Mouse (Mus musculus): ENCODE results near the gene Ccdc187. TPM values are rescaled to one million over a fixed set of nuclear protein-coding genes. Genes with fewer than 3 reads are reported as not detected.

Gene Ccdc187
- polyA plus RNA-seq, 1 experiment: 6.0 TPM

DNA sequence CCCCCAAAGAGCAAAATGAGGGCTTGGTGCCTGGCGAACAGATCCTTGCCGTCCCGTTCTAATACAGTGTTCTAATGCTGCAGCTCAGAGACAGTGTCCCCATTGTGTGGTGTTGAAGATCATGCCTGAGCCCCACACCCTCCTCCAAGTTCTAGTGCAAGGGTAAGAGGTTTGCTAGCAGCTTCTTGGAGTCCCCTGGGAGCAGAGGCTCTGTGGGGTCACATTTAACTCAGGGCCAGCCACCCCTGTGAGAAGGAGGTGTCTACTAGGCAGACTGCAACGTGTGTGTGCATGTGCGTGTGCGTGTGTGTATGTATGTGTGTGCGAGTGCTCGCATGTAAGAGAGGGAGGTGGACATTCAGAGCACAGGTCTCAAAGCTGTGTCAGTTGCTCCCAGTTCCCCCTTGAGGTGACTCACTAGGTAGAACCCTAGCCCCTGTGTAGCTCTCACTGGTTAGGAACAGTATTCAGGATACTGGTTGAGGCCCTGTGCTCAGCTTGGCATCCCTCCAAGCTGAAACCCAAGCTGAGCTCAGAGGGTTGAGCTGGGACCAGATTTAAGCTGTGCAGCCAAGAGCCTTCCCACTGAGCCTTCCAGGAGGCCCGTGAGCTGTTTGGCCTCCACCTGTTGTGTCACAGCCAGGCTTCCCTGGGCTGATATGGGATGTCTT lies 22.4 kb upstream of the Ccdc187 start:
- no peak for DNase-seq (ENCODE audit: low read depth)

- no peak for DNase-seq (ENCODE audit: low read depth)
Measured at GRCm38 (mm10) chr2:26315925-26316311, 21.6 kb upstream of the Ccdc187 start.

DNA sequence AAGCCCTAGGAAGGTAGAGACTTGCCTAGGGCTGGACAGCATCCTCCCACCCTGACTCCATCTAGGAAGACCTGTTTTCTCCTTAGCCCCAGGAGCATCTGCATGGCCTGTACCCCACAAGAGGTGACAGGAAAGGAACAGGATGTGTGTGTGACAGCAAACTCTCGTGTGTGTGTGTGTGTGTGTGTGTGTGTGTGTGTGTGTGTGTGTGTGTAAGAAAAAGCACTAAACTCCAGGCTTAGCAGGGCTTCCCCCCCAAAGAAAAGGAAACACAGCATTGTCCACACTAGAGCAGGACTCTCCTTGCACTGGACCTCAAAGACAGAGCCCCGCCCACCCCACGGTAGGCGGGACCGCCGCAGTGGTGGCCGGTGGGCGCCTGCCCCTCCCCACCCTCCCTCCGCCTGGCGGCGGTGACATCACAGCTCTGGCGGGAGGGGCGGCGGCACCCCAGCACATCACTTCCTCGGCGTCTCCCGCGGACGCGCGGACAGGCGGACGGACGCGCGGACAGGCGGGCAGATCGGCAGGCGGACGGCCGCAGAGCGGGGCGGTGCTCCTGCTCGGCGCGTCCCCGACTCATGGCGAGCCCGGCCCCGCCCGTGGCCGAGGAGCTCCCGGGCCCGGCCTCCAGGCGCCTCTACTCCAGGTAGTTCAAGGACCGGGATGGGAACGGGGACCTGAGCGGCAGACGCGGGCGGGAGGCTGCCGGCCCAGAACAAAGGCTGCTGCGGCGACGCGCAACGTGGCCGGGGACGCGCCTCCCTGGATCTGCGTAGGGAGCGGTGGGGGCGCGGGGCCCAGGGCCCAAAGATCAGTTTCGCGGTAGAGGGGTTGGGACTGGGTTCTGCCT lies 20.9 kb upstream of the Ccdc187 start, which contains the start of gene Gpsm1:
Gpsm1 (plus strand) TSS at position 444 of the 853 bp plus-strand sequence.
- no peak for DNase-seq (ENCODE audit: low read depth)

DNA sequence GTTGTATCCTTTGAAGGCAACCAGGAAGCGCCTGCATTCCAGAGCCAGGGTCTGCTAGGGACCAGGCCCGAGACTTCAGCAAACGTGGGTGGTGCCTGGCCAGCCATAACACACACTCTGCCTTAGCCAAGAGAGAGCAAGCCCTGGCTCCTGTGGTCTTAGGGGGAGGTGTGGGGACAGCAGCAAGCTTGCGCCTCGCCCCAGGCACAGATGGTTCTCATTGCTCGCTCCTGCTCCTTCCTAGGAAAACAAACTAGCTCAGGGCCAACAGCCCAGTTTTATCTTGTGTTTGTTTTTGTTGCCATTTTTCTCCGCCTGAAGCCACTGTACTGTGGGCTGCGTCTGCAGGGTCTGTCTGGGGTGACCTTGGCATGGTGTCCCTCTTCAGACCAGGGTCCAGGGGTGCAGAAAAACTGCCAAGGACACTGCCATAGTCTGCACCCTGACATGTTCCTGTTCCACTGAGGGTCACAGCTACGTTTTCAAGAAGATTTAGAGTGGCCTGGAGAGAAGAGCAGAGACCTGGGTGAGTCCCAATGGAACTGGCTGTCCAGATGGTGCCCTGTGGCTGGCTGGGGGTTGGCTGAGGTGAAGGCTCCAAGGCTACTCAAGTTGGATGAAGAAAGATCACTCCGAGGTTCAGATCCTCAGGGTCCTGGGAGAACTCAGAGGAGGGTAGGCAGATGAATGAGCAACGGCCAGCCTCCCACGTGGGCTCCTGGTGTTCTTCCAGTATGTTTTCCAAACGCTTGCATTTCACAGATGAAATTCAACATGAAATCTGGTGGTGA lies 20.1 kb upstream of the Ccdc187 start:
- DNase-seq (ENCODE audit: low read depth): no peak

- DNase-seq (ENCODE audit: low read depth): no peak
Measured at GRCm38 (mm10) chr2:26313394-26313793, 19.0 kb upstream of the Ccdc187 start.

DNA sequence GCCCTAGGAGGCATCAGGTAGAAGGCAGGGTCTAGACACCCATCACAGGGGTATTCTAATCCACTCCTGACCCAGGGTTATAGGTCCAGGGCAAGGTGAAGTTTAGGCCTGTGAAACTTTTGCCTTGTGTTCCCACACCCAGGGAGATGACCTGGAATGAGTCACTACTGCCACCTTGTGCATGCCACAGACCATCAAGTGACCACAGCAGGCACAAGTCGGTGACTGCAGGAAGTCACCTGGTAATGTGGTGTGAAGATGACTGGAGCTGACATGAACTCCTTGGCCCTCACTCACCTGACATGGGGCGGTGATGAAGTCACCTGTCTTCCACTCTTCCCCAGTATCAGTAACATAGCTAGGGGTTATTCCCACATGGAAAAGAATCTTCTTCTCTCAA lies 18.5 kb upstream of the Ccdc187 start:
- no peak for DNase-seq (ENCODE audit: low read depth)

DNA sequence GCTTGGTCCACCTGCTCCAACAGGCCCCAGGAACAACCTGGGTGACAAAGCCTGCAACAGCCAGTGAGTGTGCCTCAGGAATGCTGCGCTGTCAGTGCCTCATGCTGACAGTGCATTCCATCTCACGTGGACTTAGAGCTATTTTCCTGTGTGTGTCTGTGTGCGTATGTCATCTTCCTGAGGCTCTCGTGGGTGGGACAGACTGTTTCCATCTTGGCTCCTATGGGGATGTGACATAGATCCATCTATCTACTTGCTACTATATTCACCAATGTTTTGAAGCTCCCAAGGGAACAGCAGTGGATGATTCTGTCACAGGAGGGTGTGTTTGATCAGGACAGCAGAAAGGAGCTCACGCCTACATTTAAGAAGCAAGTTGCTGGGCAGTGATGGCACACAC lies 17.6 kb upstream of the Ccdc187 start:
- no peak for DNase-seq (ENCODE audit: low read depth)

DNA sequence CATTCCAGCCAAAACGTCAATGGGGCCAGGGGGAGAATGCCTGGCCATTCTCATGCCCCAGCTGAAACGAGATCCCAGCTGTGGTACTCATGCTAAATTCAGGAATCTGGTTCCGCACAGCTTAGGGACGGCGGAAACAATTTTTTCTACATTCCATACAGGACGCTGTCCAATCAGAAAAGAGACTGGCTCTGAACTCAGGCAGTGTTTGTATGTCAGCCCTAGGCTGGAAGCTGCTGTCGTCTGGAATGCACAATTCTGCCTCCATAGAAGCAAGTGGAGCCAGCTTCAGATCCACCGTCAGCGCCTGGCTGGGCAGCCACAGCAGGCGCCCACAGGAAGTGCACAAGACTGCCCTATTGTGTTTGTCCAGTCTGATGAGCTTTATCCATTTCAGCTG lies 15.4 kb upstream of the Ccdc187 start:
- no peak for DNase-seq (ENCODE audit: low read depth)

GRCm38 (mm10) chr2:26306702-26307101 lies 12.3 kb upstream of the Ccdc187 start:
- no peak for DNase-seq (ENCODE audit: low read depth)

DNA sequence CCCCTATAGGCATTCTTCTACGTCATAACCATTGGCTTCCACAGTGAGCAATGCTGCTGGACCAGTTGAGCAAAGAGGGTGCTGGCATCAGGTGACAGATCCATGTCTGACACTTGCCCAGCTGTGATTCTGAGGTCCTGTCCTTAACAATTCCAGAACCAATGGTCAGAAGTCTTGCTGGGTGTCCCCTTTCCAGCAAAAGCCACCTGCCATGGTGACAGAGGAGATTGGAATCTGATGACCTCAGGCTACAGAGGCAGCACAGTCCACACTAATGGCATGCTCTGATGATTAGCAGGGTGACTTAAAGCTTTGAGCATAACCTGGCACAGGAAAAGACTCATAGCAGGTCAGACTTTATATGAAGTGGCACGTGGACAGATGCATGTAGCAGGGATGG lies 11.2 kb upstream of the Ccdc187 start:
- no peak for DNase-seq (ENCODE audit: low read depth)

GRCm38 (mm10) chr2:26304711-26305110 lies 10.4 kb upstream of the Ccdc187 start:
- DNase-seq (ENCODE audit: low read depth): no peak

GRCm38 (mm10) chr2:26302005-26302503 lies 7.7 kb upstream of the Ccdc187 start:
- no peak for DNase-seq (ENCODE audit: low read depth)

DNA sequence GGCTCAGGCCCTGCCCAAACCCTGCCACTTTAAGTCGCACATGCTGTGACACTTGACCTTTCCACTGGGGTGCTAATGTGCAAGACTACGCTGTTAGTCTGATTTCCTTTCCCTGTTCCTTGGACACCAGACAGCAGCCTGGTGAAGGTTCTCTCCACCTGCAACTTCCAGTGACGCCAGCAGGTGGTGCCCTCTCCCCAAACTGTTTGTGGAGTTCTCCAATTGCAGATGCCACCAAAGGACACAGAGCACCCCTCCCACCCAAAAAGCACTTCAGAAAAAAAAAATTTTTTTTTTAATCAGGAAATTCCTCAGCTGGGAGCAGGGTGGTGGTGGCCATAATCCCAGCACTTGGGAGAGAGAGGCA lies 6.4 kb upstream of the Ccdc187 start:
- DNase-seq (ENCODE audit: low read depth): no peak

DNA sequence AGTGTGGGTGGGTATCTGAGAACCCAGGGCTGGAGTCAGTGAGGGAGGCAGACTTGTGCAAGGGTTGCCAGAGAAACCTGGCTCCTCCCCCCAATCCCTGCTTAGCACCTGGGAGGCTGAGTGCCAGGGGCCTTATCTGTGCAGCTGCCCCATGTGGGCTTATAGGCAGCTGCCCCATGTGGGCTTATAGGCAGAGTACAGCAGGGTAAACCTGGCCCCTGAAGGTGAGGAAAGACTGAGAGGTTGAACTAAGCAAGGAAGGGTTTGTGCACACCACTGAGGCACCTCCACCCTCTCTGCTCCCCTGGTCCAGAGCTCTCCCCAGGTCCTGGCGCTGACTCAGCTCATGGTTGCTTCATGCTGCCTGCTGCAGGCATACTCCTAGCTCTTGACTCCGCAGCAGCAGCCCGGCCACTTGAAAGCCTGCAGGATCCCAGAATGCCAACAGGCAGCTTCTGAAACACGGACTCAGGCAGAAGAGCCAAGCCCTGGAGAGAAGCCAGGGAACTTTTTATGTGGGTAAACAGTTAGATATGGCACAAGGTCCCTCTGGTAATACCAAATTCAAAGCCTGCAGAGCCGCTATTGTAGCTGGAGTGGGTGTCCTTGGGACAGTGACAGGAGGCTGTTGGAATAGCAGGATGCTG lies 5.9 kb upstream of the Ccdc187 start:
- peak; percentile 56 for DNase-seq (ENCODE audit: low read depth)

DNA sequence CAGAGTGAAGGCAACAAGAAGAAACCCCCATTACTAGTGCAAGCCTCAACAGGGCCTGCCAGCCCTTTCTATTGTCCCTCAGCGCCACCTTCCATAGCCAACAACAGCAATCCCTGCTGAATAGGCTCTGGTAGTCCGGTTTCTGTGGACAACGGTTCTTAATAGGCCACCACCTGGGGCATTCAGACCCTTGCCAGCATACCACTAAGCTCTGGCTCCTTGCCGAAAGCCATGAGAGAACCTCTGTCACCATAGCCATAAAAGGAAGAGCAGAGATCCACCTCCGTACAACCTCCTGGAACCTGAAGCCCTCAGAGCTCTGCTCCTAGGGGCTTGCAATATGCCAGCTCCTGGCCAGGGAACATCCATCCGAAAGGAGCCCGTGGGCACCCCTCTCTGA lies 5.0 kb upstream of the Ccdc187 start:
- no peak for DNase-seq (ENCODE audit: low read depth)

GRCm38 (mm10) chr2:26298856-26299230 lies 4.5 kb upstream of the Ccdc187 start:
- no peak for DNase-seq (ENCODE audit: low read depth)

GRCm38 (mm10) chr2:26298208-26298855 lies 4.0 kb upstream of the Ccdc187 start:
- DNase-seq (ENCODE audit: low read depth): no peak

GRCm38 (mm10) chr2:26296606-26297195 lies 2.3 kb upstream of the Ccdc187 start:
- DNase-seq (ENCODE audit: low read depth): no peak

- DNase-seq (ENCODE audit: low read depth): no peak
Measured at GRCm38 (mm10) chr2:26290133-26290532, 4.2 kb downstream of the Ccdc187 start.

DNA sequence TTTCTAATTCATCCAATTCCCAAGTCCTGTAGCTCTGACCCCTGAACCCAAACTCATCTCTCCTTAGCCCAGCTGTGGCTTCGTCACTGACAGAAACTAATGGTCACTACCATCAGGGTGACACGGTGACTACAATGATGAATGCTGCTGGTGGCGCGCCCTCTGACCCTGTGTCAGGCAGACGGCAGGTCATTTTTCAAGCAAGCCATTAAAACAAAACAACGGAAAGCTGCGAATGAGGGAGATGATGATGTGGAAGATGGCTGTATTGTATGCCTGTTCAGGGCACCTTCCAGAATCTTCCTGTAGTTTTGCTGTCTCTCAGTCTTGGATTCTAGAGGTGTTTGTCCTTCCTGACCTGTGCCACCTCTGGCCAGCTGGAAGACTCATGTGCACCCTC lies 8.0 kb downstream of the Ccdc187 start:
- DNase-seq (ENCODE audit: low read depth): no peak

DNA sequence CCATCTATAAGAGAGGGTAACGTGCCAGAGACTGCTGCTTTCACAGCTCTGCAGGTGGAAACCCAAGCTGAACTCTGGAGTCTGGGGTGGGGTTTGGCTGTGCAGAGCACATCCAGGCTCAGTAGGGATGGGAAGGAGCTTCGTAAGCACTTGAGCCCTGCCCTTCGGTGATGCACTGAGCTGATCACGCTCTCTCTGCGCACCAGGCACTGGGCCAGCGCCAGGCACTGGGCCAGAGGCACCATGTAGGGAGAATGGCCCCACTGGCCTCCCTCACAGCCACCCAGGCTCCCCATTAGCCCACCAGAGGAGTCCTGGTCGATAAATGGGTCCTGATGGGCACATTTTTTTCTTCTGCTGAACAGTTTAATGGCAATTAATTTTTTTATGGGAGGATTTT lies 8.6 kb downstream of the Ccdc187 start:
- DNase-seq (ENCODE audit: low read depth): no peak

Measured in gonadal fat pad, adult 2 months (tissue).